Mouse (Mus musculus) E14TG2a.4 (cell line): ENCODE results near the gene Otx1.

Source experiments
- CTCF ChIP-seq: conservative IDR thresholded peaks from 2 replicates; pipeline ENCODE4 v1.5.1; 2014; ENCODE audit warnings: low read length
- NANOG ChIP-seq: IDR thresholded peaks from 2 replicates; pipeline ENCODE4 v1.6.1; 2014; ENCODE audit warnings: borderline replicate concordance, low read length, mixed read lengths
- POU5F1 ChIP-seq: IDR thresholded peaks from 2 replicates; pipeline ENCODE4 v1.6.1; 2014; ENCODE audit warnings: low read length, borderline replicate concordance

DNA sequence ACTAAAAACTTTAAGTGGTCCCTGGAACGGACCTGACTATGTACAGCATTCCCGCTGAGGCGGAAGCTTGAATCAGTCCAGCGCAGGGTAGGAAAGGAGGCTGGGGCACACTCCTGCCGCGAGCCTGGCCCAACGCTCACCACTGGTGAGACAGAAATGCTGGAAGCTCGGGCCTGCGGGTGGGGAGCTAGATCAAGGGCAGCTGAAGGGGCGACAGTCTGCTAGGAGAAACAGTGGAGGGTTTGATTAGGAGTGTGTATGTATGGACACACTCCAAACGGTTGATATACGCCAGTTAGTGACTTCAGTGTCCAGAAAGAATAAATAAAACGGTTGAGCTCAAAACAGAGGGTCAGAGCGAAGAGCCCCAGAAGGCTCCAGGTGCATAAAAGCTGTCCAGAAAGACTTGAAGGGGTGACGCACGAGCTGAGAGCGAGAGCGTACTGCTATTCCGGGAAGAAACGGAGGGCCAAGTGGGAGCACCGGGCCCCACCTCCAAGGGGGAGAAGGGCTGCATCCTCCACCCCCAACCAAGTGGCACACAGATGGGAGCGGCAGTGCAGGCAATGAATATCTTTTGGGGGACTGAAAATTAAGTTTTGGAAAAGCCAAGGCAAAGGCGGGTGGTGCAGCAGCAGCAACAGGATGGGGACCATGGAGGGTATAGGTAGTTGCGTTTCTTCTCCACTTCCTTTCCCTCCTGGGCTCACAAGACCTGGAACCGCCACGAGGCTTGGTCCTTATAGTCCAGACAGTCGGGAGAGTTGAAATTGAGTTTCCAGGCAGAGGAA is 7.0 kb downstream of the Otx1 start:
- TF ChIP-seq POU5F1: no peak
- TF ChIP-seq CTCF: no peak
- no peak for TF ChIP-seq NANOG
